Mouse (Mus musculus) Muller cell, postnatal 12 days (primary cell): Measurements from ENCODE around the gene Lrch3.
"Not testable (repeated sequence)": the region's sequence is repeated elsewhere in the genome, so short reads cannot be mapped to it uniquely, and the experiment has no call there.

Source experiments
- DNase-seq: peaks from one replicate; pipeline ENCODE4 v3.0.0-alpha.2; 2015; ENCODE audit errors: inconsistent ontology term

Gene Lrch3

GRCm38 (mm10) chr16:32913212-32913611 is 688 bp upstream of the Lrch3 start:
- DNase-seq, result no peak

- DNase-seq, result no peak
These were observed 1.6 kb downstream of the Lrch3 start for GRCm38 (mm10) chr16:32915292-32916068.

GRCm38 (mm10) chr16:32926629-32927028 is 12.7 kb downstream of the Lrch3 start:
- DNase-seq, result not testable (repeated sequence)

- DNase-seq, result no peak
These were observed 13.1 kb downstream of the Lrch3 start for GRCm38 (mm10) chr16:32927044-32927443.

GRCm38 (mm10) chr16:32929918-32930317 is 16.0 kb downstream of the Lrch3 start:
- DNase-seq, result peak; percentile 26

GRCm38 (mm10) chr16:32934470-32934869 is 20.6 kb downstream of the Lrch3 start:
- peak; percentile 85 for DNase-seq

- DNase-seq, result peak; percentile 32
These were observed 21.2 kb downstream of the Lrch3 start for GRCm38 (mm10) chr16:32935088-32935487.

- peak; percentile 85 for DNase-seq
These were observed 23.5 kb downstream of the Lrch3 start for GRCm38 (mm10) chr16:32937358-32937757.

GRCm38 (mm10) chr16:32939301-32939700 is 25.4 kb downstream of the Lrch3 start:
- DNase-seq, result peak; percentile 73

- not testable (repeated sequence) for DNase-seq
These were observed 25.8 kb downstream of the Lrch3 start for GRCm38 (mm10) chr16:32939716-32940115.

GRCm38 (mm10) chr16:32941226-32941625 is 27.3 kb downstream of the Lrch3 start:
- not testable (repeated sequence) for DNase-seq

- peak; percentile 44 for DNase-seq
These were observed 28.8 kb downstream of the Lrch3 start for GRCm38 (mm10) chr16:32942694-32943093.

- peak; percentile 32 for DNase-seq
These were observed 31.5 kb downstream of the Lrch3 start for GRCm38 (mm10) chr16:32945379-32945778.

GRCm38 (mm10) chr16:32948016-32948415 is 34.1 kb downstream of the Lrch3 start:
- DNase-seq, result no peak

GRCm38 (mm10) chr16:32948656-32949055 is 34.8 kb downstream of the Lrch3 start:
- DNase-seq, result no peak

- DNase-seq, result no peak
These were observed 35.4 kb downstream of the Lrch3 start for GRCm38 (mm10) chr16:32949281-32949680.

- DNase-seq, result no peak
These were observed 37.2 kb downstream of the Lrch3 start for GRCm38 (mm10) chr16:32951074-32951473.

- DNase-seq, result no peak
These were observed 39.9 kb downstream of the Lrch3 start for GRCm38 (mm10) chr16:32953806-32954205.

- no peak for DNase-seq
These were observed 40.4 kb downstream of the Lrch3 start for GRCm38 (mm10) chr16:32954304-32954703.

GRCm38 (mm10) chr16:32956889-32957288 is 43.0 kb downstream of the Lrch3 start:
- no peak for DNase-seq

GRCm38 (mm10) chr16:32972535-32972934 is 58.6 kb downstream of the Lrch3 start:
- no peak for DNase-seq

- DNase-seq, result no peak
These were observed 59.1 kb downstream of the Lrch3 start for GRCm38 (mm10) chr16:32973047-32973446.

GRCm38 (mm10) chr16:32980227-32980626 is 66.3 kb downstream of the Lrch3 start:
- no peak for DNase-seq

- no peak for DNase-seq
These were observed 67.5 kb downstream of the Lrch3 start for GRCm38 (mm10) chr16:32981405-32981804.
